Mouse (Mus musculus) heart, postnatal 0 days (tissue): Measurements from ENCODE around the gene Rtbdn. TPM values are rescaled to one million over a fixed set of nuclear protein-coding genes. Genes with fewer than 3 reads are reported as not detected.

Experiments
- ATAC-seq: fragments of 200-750 bp; cut with Nextera tagmentation; 2 replicates; pipeline ENCODE4 v1.8.0; 2017; ENCODE audit warnings: low read depth, moderate number of reproducible peaks, moderate library complexity; ENCODE audit not compliant: insufficient read depth
- DNase-seq: peaks from one replicate; pipeline ENCODE4 v3.0.0-alpha.2; 2016; ENCODE audit warnings: low spot score
- H3K27ac ChIP-seq: fragments of 300-500 bp; sonication (generic); 2 replicates; pipeline ENCODE4 v1.5.1; 2014; ENCODE audit warnings: low read depth, mild to moderate bottlenecking
- H3K27me3 ChIP-seq: fragments of 300-500 bp; sonication (generic); 2 replicates; pipeline ENCODE4 v1.6.1; 2014; ENCODE audit warnings: low read length, mixed read lengths; ENCODE audit not compliant: control insufficient read depth, insufficient read depth
- H3K36me3 ChIP-seq: fragments of 300-500 bp; sonication (generic); replicated peaks from 2 replicates; pipeline ENCODE4 v1.6.1; 2014; ENCODE audit warnings: low read length, mixed read lengths; ENCODE audit not compliant: control insufficient read depth, insufficient read depth
- H3K4me1 ChIP-seq: fragments of 300-500 bp; sonication (generic); 2 replicates; pipeline ENCODE4 v1.6.1; 2014; ENCODE audit warnings: antibody characterized with exemption; ENCODE audit not compliant: control insufficient read depth, insufficient read depth
- H3K4me2 ChIP-seq: fragments of 300-500 bp; sonication (generic); 2 replicates; pipeline ENCODE4 v1.6.1; 2014; ENCODE audit warnings: low read depth, mild to moderate bottlenecking, low read length, moderate library complexity
- H3K4me3 ChIP-seq: fragments of 300-500 bp; sonication (generic); 2 replicates; pipeline ENCODE4 v1.5.1; 2014; ENCODE audit warnings: low read depth, low read length
- H3K9ac ChIP-seq: fragments of 300-500 bp; sonication (generic); replicated peaks from 2 replicates; pipeline ENCODE4 v1.6.1; 2014; ENCODE audit warnings: low read depth, low read length, mixed read lengths
- H3K9me3 ChIP-seq: fragments of 300-500 bp; sonication (generic); replicated peaks from 2 replicates; pipeline ENCODE4 v1.6.1; 2016; ENCODE audit warnings: low read length; ENCODE audit not compliant: control insufficient read depth
- CTCF ChIP-seq: IDR thresholded peaks from 2 replicates; pipeline ENCODE4 v1.5.1; 2016; ENCODE audit warnings: antibody characterized with exemption, control low read depth, low read depth
- EP300 ChIP-seq: IDR thresholded peaks from 2 replicates; pipeline ENCODE4 v1.6.1; 2016; ENCODE audit warnings: antibody characterized with exemption, low read depth
- WGBS: fragments of 180-500 bp; shearing (Covaris S2); extraction: QIAGEN DNeasy Blood & Tissue Kit; methylation state at CpG from one replicate; pipeline ENCODE4 v1.1.7; 2014; 5-methylcytosine and 5-hydroxymethylcytosine counted together
- polyA plus RNA-seq: library from polyadenylated mRNA; unstranded; fragments of >200 nt; fragmentation: Nextera tagmentation; extraction: Ambion mirVana; gene quantifications from 2 replicates; pipeline ENCODE4 v1.2.1, GENCODE M21; 2015
- total RNA-seq: library from RNA; depleted of rRNA; stranded (reverse); fragments of >200 nt; gene quantifications from 2 replicates; pipeline ENCODE4 v1.2.3, GENCODE M21; 2014; ENCODE audit warnings: low replicate concordance; rRNA removed

Gene Rtbdn
- total RNA-seq (not detected in 2 replicates), polyA plus RNA-seq (0.10 TPM in 1 of 2 replicates, not detected in the other)

- Histone ChIP-seq H3K9ac (no peak within 1 kb of the TSS), H3K27me3 (peaks cover 73% of the 10 kb centered on the region), H3K4me2 (peak within 1 kb of the TSS; percentile 57), H3K9me3 (no peaks in the 10 kb centered on the region), H3K4me1 (0 out of 2 replicates have a peak, but pooled peaks cover 5% of the 10 kb centered on the region), H3K36me3 (no peaks in the 10 kb centered on the region), H3K27ac (no peak within 1 kb of the TSS), H3K4me3 (peak within 1 kb of the TSS; percentile 43)
- DNase-seq (no peak), ATAC-seq (no peak)
- 12% methylated on average over 17 of the region's 17 CpGs for WGBS
- TF ChIP-seq EP300 (no peak), CTCF (no peak; the same call in 1 of the 2 replicates)
These were observed at the start of gene Rtbdn for GRCm38 (mm10) chr8:84946528-84947240. Rtbdn (plus strand) TSS chr8:84946991.

DNA sequence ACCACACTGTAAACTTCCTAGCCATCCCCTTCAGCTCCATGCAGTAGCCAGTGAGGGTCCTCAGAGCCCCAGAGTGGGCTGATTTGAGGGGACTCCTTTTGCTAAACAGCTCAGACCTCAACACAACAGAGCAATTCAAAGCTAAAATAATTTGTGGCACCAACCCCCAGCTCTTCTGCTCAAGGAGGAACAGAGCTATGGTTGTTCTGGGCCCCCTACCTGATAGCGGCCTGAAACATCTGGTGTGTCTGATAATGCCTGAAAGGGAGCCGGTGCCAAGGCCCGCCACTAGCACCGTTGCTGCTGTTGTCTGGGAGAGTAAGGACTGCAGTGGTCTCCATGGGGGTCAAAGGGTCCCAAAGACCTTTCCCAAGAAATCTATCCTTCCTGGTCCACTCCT lies 45.7 kb upstream of the Rtbdn start:
- Histone ChIP-seq H3K4me3 (no peak overlapping the region), H3K4me2 (no peak overlapping the region), H3K9ac (no peak overlapping the region), H3K4me1 (no peaks in the 10 kb centered on the region), H3K9me3 (no peaks in the 10 kb centered on the region), H3K27me3 (peaks cover 13% of the 10 kb centered on the region; the same call in 1 of the 2 replicates), H3K27ac (no peak overlapping the region), H3K36me3 (no peaks in the 10 kb centered on the region)
- DNase-seq: no peak
- ATAC-seq: no peak
- WGBS: 27% methylated on average over 4 of the region's 4 CpGs
- TF ChIP-seq EP300: no peak
- no peak for TF ChIP-seq CTCF

GRCm38 (mm10) chr8:84901752-84902151 lies 45.0 kb upstream of the Rtbdn start, which contains the start of gene Klf1:
Klf1 (plus strand) TSS chr8:84901928.
- ATAC-seq: no peak
- 52% methylated on average over 3 of the region's 3 CpGs for WGBS
- no peak for DNase-seq

DNA sequence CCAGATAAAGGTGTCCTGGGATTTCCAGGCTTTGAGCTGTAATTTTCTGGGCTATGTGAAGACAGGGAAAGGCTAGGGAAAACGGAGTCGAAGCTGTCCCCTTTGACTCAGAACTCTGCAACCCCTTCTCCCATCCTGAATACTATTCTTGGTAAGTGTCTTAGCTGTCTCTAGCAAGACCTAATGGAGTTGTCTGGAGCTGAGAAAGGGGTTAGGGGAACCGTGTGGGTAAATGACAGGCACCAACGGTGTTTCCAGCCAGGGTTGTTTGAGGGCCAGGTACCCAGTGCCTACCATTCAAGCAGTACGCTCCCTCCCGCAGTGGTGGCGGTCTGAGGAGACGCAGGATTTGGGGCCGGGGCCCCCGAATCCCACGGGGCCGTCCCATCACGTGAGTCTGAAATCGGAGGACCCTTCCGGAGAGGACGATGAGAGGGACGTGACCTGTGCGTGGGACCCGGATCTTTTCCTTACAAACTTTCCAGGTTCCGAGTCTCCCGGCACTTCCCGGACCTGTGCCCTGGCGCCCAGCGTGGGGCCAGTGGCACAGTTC lies 44.3 kb upstream of the Rtbdn start:
- 7% methylated on average over 24 of the region's 24 CpGs for WGBS
- Histone ChIP-seq H3K4me2 (peak overlapping the region; percentile 91), H3K9me3 (no peaks in the 10 kb centered on the region), H3K4me3 (peak overlapping the region; percentile 58), H3K9ac (peak overlapping the region; percentile 57), H3K4me1 (no peaks in the 10 kb centered on the region), H3K27me3 (peaks cover 13% of the 10 kb centered on the region; the same call in 1 of the 2 replicates), H3K27ac (no peak overlapping the region), H3K36me3 (no peaks in the 10 kb centered on the region)
- TF ChIP-seq EP300: no peak
- TF ChIP-seq CTCF: no peak
- DNase-seq (no peak), ATAC-seq (no peak)

More at GRCm38 (mm10) chr8:84901752-84902151, 45.0 kb upstream of the Rtbdn start, which contains the start of gene Klf1:
- Histone ChIP-seq H3K4me1 (no peaks in the 10 kb centered on the region), H3K4me3 (peak within 1 kb of the TSS; percentile 58), H3K27ac (no peak within 1 kb of the TSS), H3K4me2 (peak within 1 kb of the TSS; percentile 91), H3K36me3 (no peaks in the 10 kb centered on the region), H3K9me3 (no peaks in the 10 kb centered on the region), H3K27me3 (peaks cover 13% of the 10 kb centered on the region; the same call in 1 of the 2 replicates), H3K9ac (peak within 1 kb of the TSS; percentile 57)
- TF ChIP-seq CTCF (no peak), EP300 (no peak)

DNA sequence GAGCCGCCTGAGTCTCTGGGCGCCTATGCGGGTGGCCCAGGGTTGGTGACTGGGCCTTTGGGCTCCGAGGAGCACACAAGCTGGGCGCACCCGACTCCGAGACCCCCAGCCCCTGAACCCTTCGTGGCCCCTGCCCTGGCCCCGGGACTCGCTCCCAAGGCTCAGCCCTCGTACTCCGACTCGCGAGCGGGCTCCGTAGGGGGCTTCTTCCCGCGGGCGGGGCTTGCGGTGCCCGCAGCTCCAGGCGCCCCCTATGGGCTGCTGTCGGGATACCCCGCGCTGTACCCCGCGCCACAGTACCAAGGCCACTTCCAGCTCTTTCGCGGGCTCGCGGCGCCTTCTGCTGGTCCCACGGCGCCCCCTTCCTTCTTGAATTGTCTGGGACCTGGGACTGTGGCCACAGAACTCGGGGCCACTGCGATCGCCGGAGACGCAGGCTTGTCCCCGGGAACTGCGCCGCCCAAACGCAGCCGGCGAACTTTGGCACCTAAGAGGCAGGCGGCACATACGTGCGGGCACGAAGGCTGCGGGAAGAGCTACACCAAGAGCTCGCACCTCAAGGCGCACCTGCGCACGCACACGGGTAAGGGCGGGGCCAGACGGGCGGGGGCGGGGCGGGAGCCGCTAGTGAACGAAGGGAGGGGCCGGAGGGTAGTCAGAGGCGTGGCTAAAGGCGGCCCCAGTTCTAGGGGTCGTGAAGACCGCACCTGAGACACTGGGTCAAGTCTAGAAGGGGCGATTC lies 43.7 kb upstream of the Rtbdn start:
- ATAC-seq (peak; percentile 91), DNase-seq (peak; percentile 80)
- Histone ChIP-seq H3K4me3 (peak overlapping the region; percentile 58), H3K27ac (no peak overlapping the region), H3K36me3 (no peaks in the 10 kb centered on the region), H3K9me3 (no peaks in the 10 kb centered on the region), H3K4me1 (no peaks in the 10 kb centered on the region), H3K9ac (peak overlapping the region; percentile 57), H3K4me2 (peak overlapping the region; percentile 91), H3K27me3 (peaks cover 13% of the 10 kb centered on the region; the same call in 1 of the 2 replicates)
- TF ChIP-seq CTCF (peak; percentile 70), EP300 (no peak)
- WGBS: under 1% methylated on average over 68 of the region's 68 CpGs
